Mouse (Mus musculus): ENCODE measurements around the gene Nrd1. TPM values are rescaled to one million over a fixed set of nuclear protein-coding genes. Genes with fewer than 3 reads are reported as not detected.

Gene Nrd1
- polyA plus RNA-seq, 1 experiment from 2014 or later = 84.6 TPM

DNA sequence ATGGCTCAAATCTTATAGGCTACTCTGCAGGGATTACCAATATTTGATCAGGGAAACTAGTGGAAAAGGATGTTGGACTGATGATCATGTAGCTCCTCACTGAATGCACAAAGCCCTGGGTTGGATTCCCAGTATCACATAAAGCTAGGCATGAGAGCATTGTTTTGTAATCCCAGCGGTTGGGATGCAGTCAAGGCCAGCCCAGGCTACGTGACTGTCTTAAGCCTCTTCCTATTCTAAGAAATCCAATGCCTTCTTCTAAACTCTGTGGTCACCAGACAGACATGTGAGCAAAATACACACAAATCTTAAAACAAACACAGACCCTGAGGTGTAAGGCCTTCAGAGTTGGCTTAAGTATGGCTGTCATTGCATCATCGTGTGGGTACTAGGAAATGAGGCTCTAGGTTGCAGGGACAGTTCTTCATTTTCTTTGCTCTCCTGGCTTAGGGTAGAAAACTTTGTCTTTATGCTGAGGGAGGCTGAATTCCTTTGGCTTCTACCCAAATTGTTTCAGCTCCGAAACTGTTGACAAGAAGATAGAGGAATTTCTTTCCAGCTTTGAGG, 58.9 kb downstream of the Nrd1 start:
- no peak for TF ChIP-seq CTCF (IDR thresholded peaks at IDR 0.05)
- ChIA-PET POLR2A (interaction anchor here (0.5 kb wide), 1 partner anchor 101 kb away, joined by 3 read pairs; no protein-coding TSS in a partner anchor), CTCF (interaction anchor here (1.0 kb wide), 1 partner anchor 9 kb away, joined by 3 read pairs; no protein-coding TSS in a partner anchor)
- no peak for DNase-seq (ENCODE audit: low read depth, low spot score)
- no peaks in the 10 kb centered on the region for H3K27me3 ChIP-seq
- ATAC-seq = no peak
- in situ Hi-C loops (cut with MboI; ENCODE audit: low pct_unique_long_range_greater_than_20kb) = no loop called here

DNA sequence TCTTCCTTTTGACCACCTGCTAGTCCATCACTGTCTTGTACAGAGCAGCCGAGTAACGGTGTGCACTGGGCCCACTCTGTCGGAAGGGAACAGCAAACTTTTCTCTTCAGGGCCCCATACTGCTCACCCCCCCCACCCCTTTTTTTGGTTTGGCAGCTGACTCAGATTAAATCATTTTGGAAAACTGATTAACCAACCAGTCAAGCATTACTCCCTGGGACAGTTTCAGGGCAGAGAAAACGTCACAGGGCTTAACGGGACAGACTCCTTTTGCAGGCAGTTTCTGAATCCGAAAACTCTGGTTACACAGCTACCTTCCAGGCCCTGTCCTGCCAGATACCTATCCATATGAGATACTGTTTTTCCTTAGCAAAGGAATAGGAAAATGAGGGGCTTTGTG, 64.5 kb downstream of the Nrd1 start:
- DNase-seq (ENCODE audit: low read depth, low spot score) = no peak
- no peak for ATAC-seq
- no peak for TF ChIP-seq CTCF (IDR thresholded peaks at IDR 0.05)
- in situ Hi-C loops (cut with MboI; ENCODE audit: low pct_unique_long_range_greater_than_20kb) = no loop called here
- CTCF ChIA-PET = interaction anchor here (0.7 to 1.3 kb wide), 2 partner anchors 12 to 14 kb away, joined by 3 read pairs; no protein-coding TSS in a partner anchor
- no peaks in the 10 kb centered on the region for H3K27me3 ChIP-seq
- POLR2A ChIA-PET = no interaction called here

GRCm38 (mm10) chr4:109065714-109066113, 65.3 kb downstream of the Nrd1 start:
- TF ChIP-seq CTCF (IDR thresholded peaks at IDR 0.05) = no peak
- ChIA-PET POLR2A (no interaction called here), CTCF (no interaction called here)
- no peaks in the 10 kb centered on the region for H3K27me3 ChIP-seq
- DNase-seq (ENCODE audit: low read depth, low spot score) (no peak), ATAC-seq (no peak)
- in situ Hi-C loops (cut with MboI; ENCODE audit: low pct_unique_long_range_greater_than_20kb) = no loop called here

DNA sequence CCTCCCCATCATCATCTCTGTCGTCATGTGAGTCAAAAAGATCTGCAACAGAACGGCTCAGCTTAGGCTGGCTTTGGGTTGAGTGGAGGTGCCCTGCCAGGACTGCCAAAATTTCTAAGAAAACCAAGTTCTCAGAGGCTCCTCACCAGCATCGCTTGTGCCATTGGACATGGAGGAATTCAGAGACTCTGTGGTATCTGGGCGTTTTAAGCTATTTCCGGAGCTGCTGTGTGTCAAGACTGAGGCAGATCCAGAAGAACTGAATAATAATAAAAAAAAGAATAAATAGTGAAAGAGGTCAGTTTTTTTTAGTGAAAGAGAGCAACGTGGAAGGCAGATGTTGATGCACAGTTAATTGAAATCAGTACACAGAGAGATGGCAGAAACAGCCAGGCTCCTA, 72.4 kb downstream of the Nrd1 start:
- ATAC-seq (no peak), DNase-seq (ENCODE audit: low read depth, low spot score) (no peak)
- no peaks in the 10 kb centered on the region for H3K27me3 ChIP-seq
- TF ChIP-seq CTCF (IDR thresholded peaks at IDR 0.05) = no peak
- in situ Hi-C loops (cut with MboI; ENCODE audit: low pct_unique_long_range_greater_than_20kb) = no loop called here
- ChIA-PET CTCF (no interaction called here), POLR2A (no interaction called here)

DNA sequence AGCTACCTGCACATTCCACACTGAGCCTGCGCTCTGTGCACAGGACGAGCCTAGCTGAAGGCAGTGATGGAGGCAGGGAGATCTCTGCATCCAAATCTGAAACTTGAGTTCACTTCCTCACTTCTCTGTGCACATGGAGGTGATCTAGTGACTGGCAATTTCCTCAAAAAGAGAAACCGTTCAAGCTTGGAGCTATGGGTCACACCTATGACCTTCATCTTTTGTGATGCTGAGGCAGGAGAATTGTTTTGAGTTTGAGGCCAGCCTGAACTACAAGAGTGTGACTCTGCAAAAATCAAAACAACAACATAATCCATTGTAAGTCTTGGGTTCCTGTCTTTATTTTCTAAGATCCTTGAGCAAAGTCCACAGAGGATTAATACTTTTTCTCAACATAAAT, 72.8 kb downstream of the Nrd1 start:
- POLR2A ChIA-PET = no interaction called here
- no peak for TF ChIP-seq CTCF (IDR thresholded peaks at IDR 0.05)
- CTCF ChIA-PET = no interaction called here
- no peaks in the 10 kb centered on the region for H3K27me3 ChIP-seq
- ATAC-seq (no peak), DNase-seq (ENCODE audit: low read depth, low spot score) (no peak)
- in situ Hi-C loops (cut with MboI; ENCODE audit: low pct_unique_long_range_greater_than_20kb) = no loop called here

GRCm38 (mm10) chr4:109078941-109079340, 78.5 kb downstream of the Nrd1 start:
- H3K27me3 ChIP-seq = no peaks in the 10 kb centered on the region
- ChIA-PET CTCF (interaction anchor here (1.1 kb wide), 1 partner anchor 14 kb away, joined by 3 read pairs; no protein-coding TSS in a partner anchor), POLR2A (interaction anchor here (0.5 to 0.7 kb wide), 2 partner anchors 12 to 250 kb away, joined by 3 to 4 read pairs; no protein-coding TSS in a partner anchor)
- no peak for TF ChIP-seq CTCF (IDR thresholded peaks at IDR 0.05)
- in situ Hi-C loops (cut with MboI; ENCODE audit: low pct_unique_long_range_greater_than_20kb) = no loop called here
- no peak for DNase-seq (ENCODE audit: low read depth, low spot score)
- no peak for ATAC-seq

- no peaks in the 10 kb centered on the region for H3K27me3 ChIP-seq
- ChIA-PET POLR2A (interaction anchor here (0.7 kb wide), 1 partner anchor 11 kb away, joined by 4 read pairs; no protein-coding TSS in a partner anchor), CTCF (no interaction called here)
- no peak for ATAC-seq
- in situ Hi-C loops (cut with MboI; ENCODE audit: low pct_unique_long_range_greater_than_20kb) = no loop called here
- TF ChIP-seq CTCF (IDR thresholded peaks at IDR 0.05) = no peak
- no peak for DNase-seq (ENCODE audit: low read depth, low spot score)
These were observed 79.2 kb downstream of the Nrd1 start for GRCm38 (mm10) chr4:109079676-109080075.

DNA sequence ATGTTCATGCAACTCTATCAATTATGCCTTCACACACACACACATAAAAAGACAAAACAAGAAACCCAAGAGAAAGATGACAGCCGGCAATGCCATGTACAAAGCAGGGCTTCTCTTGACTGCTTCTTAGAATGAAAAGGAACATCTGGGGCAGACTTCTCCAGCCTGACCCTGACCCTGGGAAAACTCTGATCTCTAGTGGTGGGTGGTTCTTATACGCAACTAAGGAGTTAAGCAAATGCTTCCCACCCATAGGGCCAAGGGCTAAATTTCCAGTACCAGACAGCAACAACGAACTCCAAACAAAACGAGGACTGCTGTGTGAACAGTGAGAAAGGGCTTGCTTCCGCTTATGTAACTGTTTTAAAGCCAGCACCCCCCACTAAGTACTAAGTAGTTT, 79.7 kb downstream of the Nrd1 start:
- DNase-seq (ENCODE audit: low read depth, low spot score) = no peak
- in situ Hi-C loops (cut with MboI; ENCODE audit: low pct_unique_long_range_greater_than_20kb) = no loop called here
- no peaks in the 10 kb centered on the region for H3K27me3 ChIP-seq
- CTCF ChIA-PET = no interaction called here
- ATAC-seq = no peak
- POLR2A ChIA-PET = no interaction called here
- TF ChIP-seq CTCF (IDR thresholded peaks at IDR 0.05) = no peak

DNA sequence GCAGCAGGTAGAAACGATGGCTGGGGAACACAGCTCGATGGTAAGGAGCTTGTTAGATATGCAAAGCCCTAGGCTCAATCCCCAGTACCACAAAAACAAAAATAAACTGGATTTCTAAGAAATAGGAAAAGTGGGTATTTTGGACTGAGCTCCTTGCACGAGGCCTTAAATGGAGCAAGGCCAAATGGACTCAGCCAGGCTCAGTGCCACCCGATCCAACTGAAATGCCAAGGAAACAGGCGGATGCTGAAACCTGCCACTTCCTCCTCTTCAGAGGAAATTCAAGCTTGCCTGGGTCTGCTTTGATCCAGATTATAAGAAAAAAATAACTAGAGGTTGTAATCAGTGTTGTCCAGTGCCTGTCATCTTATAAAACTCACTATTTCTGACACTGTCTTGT, 88.7 kb downstream of the Nrd1 start:
- ChIA-PET CTCF (interaction anchor here (1.0 kb wide), 1 partner anchor 68 kb away, joined by 4 read pairs; no protein-coding TSS in a partner anchor), POLR2A (no interaction called here)
- no peaks in the 10 kb centered on the region for H3K27me3 ChIP-seq
- no peak for DNase-seq (ENCODE audit: low read depth, low spot score)
- TF ChIP-seq CTCF (IDR thresholded peaks at IDR 0.05) = no peak
- in situ Hi-C loops (cut with MboI; ENCODE audit: low pct_unique_long_range_greater_than_20kb) = no loop called here
- ATAC-seq = no peak

GRCm38 (mm10) chr4:109089999-109090398, 89.5 kb downstream of the Nrd1 start:
- POLR2A ChIA-PET = no interaction called here
- ATAC-seq = no peak
- no peak for DNase-seq (ENCODE audit: low read depth, low spot score)
- TF ChIP-seq CTCF (IDR thresholded peaks at IDR 0.05) = no peak
- CTCF ChIA-PET = no interaction called here
- in situ Hi-C loops (cut with MboI; ENCODE audit: low pct_unique_long_range_greater_than_20kb) = no loop called here
- no peaks in the 10 kb centered on the region for H3K27me3 ChIP-seq

GRCm38 (mm10) chr4:109091241-109091777, 90.9 kb downstream of the Nrd1 start:
- DNase-seq (ENCODE audit: low read depth, low spot score) (no peak), ATAC-seq (no peak)
- no peaks in the 10 kb centered on the region for H3K27me3 ChIP-seq
- no peak for TF ChIP-seq CTCF (IDR thresholded peaks at IDR 0.05)
- in situ Hi-C loops (cut with MboI; ENCODE audit: low pct_unique_long_range_greater_than_20kb) = no loop called here
- ChIA-PET CTCF (no interaction called here), POLR2A (interaction anchor here (0.6 kb wide), 1 partner anchor 12 kb away, joined by 4 read pairs; no protein-coding TSS in a partner anchor)
